Mouse (Mus musculus): ENCODE data around the gene Cbx4. TPM values are rescaled to one million over a fixed set of nuclear protein-coding genes. Genes with fewer than 3 reads are reported as not detected.

The Cbx4 gene
- polyA plus RNA-seq, 1 experiment = 18.8 TPM

DNA sequence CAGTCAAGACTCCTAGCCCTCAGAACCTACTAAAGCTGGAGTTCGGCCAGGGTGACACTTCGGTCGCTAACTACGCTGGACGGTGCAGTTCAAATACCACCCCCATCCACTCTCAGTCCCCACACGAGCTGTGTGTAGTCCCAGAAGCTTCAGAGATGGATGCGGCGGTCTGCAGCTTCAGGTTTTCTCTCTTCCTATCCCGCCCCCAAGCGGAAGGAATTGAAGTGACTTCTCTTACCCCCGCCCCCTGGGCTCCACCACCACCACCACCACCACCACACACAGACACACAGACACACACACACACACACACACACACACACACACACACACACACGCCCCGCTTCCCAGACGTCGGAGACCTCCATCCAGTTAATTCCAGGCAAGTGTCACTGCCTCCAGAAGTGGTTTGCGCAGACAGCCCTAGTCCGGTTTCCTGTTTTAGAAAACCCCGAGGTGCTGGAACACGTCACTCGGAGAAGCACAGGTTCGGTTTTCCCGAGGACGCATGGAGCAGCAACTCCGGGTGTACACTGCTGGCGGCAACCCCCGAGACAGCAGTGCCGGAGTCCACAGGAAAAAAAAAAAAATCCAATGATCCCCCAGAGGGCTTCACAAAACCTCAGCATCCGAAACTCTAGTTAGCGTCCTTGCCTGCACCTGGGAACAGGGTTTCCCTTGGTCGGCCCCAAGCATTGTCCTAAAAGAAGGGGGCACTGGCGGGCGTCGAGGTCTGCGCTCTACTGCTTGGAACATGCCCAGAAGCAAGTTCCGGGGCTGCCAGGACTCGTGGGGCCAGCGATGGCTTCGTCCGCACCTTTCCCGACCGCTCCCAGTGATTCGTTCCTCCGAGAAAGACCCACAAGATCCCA lies 38.5 kb downstream of the Cbx4 start:
- WGBS = 2% methylated on average over 42 of the region's 43 CpGs
- Histone ChIP-seq H3K4me3 (replicated peaks; ENCODE audit: control insufficient read depth, low read depth, low read length) (no peak overlapping the region), H3K4me1 (ENCODE audit: control insufficient read depth, insufficient read depth, low read length) (no peaks in the 10 kb centered on the region), H3K27ac (ENCODE audit: control insufficient read depth, insufficient read depth, low read depth, low read length, poor library complexity) (no peak overlapping the region)
- TF ChIP-seq CTCF (IDR thresholded peaks at IDR 0.05; ENCODE audit: control insufficient read depth, insufficient read depth, low read length) = no peak
- no peak for TF ChIP-seq POLR2A (IDR thresholded peaks at IDR 0.05; ENCODE audit: borderline replicate concordance, control insufficient read depth, low read depth, low read length)

DNA sequence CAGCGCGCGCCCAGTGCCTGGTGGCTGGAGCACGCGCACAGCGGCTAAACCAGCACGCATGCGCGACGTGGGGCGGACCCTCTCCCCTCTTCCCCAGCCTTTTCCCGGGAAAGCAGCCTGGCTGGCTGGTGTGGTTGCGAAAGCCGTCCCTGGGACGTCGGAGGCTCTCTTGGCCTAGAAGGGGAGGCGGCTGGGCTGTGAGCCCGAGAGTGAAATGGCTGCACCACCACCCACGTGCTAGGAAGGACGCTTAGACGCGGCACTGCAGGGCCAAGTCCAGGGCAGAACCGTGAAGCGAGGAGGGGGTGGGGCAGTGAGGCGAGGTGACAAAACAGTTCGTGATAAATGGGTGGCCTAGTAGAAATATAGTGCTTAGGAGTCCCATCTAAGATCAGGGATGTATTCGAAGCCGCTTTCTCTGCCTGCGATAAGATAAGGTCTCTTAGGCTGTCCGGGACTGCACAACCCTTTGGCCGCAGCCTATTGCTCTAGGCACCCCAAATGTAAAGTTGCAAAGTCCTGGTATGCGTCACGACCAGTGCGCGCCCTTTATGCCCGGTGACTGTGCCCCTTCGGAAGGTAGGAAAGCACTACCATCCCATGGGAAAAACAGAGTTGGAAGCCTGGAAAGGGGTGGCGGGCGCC lies 39.3 kb downstream of the Cbx4 start:
- WGBS = 4% methylated on average over 39 of the region's 39 CpGs
- Histone ChIP-seq H3K27ac (ENCODE audit: control insufficient read depth, insufficient read depth, low read depth, low read length, poor library complexity) (no peak overlapping the region; the same call in 1 of the 2 replicates), H3K4me3 (replicated peaks; ENCODE audit: control insufficient read depth, low read depth, low read length) (no peak overlapping the region), H3K4me1 (ENCODE audit: control insufficient read depth, insufficient read depth, low read length) (no peaks in the 10 kb centered on the region; the same call in 1 of the 2 replicates)
- no peak for TF ChIP-seq CTCF (IDR thresholded peaks at IDR 0.05; ENCODE audit: control insufficient read depth, insufficient read depth, low read length)
- TF ChIP-seq POLR2A (IDR thresholded peaks at IDR 0.05; ENCODE audit: borderline replicate concordance, control insufficient read depth, low read depth, low read length) = no peak

DNA sequence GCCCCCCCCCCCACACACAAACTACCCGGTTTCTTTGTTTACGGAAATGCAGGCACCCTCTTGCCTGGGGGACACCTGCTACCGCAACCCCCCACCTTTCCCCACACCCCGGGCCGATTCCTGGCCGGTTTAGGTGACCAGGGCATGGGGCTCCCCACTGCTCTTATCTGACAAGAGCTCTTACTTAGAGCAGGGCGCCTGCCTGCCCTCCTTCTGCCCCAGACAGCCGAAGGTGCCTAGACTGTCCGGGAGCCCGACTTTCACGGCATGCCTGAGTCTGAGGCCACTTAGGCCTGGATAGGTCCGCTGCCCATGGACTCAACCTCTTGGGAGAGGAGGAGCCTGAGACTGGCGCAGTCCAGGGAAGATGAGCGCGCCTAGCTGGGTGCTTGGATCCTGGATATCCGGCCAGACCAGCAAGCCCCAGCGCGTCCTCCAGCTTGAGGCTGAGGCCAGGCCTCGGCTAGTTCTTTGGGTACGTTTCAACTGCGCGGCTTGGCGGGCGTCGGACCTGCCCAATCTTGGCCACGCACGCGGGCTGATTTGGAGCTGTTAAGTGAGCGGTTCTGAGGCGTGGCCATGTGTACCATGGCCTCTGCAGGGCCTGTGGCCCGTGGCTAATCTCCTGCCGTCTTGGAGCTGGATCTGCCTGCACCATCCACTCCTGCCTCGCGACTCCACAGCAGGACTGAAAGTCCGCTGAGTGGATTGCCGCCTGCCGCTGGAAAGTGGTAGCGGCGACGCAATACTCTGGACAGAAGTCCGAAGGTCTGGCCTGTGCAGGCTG lies 41.3 kb downstream of the Cbx4 start:
- H3K4me1 ChIP-seq (ENCODE audit: control insufficient read depth, insufficient read depth, low read length) = no peaks in the 10 kb centered on the region; the same call in 1 of the 2 replicates
- 4% methylated on average over 41 of the region's 41 CpGs for WGBS
- no peak overlapping the region for H3K27ac ChIP-seq (ENCODE audit: control insufficient read depth, insufficient read depth, low read depth, low read length, poor library complexity)

DNA sequence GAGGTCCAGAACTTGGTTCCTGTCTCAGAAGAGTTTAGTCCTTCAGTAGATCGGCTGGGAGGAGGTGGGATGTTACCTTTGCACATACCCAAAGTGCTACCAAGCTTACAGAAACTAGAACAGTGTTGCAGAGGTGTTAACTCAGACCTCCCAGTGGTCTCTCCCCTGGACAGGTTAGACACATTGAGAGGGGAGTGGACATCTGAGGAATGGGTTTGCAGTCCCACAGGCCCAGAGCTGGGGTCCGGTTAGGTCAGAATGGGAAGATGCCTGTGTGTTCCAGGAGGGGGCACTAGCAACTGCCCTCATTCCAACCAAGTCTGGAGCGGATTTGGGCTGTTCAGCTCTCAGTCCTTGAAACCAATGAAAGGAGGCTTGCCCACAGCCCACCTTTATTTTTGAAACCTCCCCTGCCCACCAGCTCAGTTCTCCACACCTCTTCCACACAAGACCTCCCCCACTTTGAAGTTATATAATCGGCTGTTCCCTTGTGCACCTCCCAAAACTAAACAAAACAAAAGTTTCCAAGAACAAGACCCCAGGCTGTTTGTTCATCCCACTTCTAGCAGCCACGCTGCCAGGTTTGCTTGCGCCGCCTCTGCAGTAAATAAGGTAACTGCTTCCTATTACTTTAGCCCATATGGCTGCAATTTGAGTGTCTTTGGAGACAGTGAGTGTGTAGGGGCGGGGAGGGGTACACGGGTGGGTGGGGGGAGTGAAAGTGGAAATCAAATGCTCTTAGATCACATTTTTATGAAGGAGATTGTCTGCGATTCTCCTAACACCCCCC lies 42.1 kb downstream of the Cbx4 start:
- no peaks in the 10 kb centered on the region; the same call in 1 of the 2 replicates for H3K4me1 ChIP-seq (ENCODE audit: control insufficient read depth, insufficient read depth, low read length)
- no peak for TF ChIP-seq POLR2A (IDR thresholded peaks at IDR 0.05; ENCODE audit: borderline replicate concordance, control insufficient read depth, low read depth, low read length)
- TF ChIP-seq CTCF (IDR thresholded peaks at IDR 0.05; ENCODE audit: control insufficient read depth, insufficient read depth, low read length) = peak; percentile 43; the same call in 1 of the 2 replicates
- H3K4me3 ChIP-seq (replicated peaks; ENCODE audit: control insufficient read depth, low read depth, low read length) = no peak overlapping the region
- no peak overlapping the region for H3K27ac ChIP-seq (ENCODE audit: control insufficient read depth, insufficient read depth, low read depth, low read length, poor library complexity)
- WGBS = 5% methylated on average over 10 of the region's 10 CpGs

More for the DNA sequence above, 41.3 kb downstream of the Cbx4 start:
- TF ChIP-seq POLR2A (IDR thresholded peaks at IDR 0.05; ENCODE audit: borderline replicate concordance, control insufficient read depth, low read depth, low read length) = no peak
- no peak for TF ChIP-seq CTCF (IDR thresholded peaks at IDR 0.05; ENCODE audit: control insufficient read depth, insufficient read depth, low read length)
- H3K4me3 ChIP-seq (replicated peaks; ENCODE audit: control insufficient read depth, low read depth, low read length) = no peak overlapping the region

DNA sequence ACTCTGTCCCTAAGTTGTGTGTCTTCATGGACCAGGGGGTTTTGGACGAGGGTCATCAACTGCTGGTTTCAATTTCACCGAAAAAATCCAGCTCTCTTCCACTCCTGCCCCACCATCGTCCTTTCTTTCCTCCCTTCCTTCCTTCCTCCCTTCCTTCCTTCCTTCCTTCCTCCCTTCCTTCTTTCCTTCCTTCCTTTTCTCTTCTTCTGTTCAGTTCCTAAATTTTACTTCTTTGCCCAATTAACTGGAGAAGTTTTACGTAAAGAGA lies 42.8 kb downstream of the Cbx4 start:
- TF ChIP-seq CTCF (IDR thresholded peaks at IDR 0.05; ENCODE audit: control insufficient read depth, insufficient read depth, low read length) = no peak
- no peak for TF ChIP-seq POLR2A (IDR thresholded peaks at IDR 0.05; ENCODE audit: borderline replicate concordance, control insufficient read depth, low read depth, low read length)
- no peak overlapping the region for H3K4me3 ChIP-seq (replicated peaks; ENCODE audit: control insufficient read depth, low read depth, low read length)
- no peaks in the 10 kb centered on the region; the same call in 1 of the 2 replicates for H3K4me1 ChIP-seq (ENCODE audit: control insufficient read depth, insufficient read depth, low read length)
- WGBS = 3% methylated on average over 4 of the region's 4 CpGs
- H3K27ac ChIP-seq (ENCODE audit: control insufficient read depth, insufficient read depth, low read depth, low read length, poor library complexity) = no peak overlapping the region

DNA sequence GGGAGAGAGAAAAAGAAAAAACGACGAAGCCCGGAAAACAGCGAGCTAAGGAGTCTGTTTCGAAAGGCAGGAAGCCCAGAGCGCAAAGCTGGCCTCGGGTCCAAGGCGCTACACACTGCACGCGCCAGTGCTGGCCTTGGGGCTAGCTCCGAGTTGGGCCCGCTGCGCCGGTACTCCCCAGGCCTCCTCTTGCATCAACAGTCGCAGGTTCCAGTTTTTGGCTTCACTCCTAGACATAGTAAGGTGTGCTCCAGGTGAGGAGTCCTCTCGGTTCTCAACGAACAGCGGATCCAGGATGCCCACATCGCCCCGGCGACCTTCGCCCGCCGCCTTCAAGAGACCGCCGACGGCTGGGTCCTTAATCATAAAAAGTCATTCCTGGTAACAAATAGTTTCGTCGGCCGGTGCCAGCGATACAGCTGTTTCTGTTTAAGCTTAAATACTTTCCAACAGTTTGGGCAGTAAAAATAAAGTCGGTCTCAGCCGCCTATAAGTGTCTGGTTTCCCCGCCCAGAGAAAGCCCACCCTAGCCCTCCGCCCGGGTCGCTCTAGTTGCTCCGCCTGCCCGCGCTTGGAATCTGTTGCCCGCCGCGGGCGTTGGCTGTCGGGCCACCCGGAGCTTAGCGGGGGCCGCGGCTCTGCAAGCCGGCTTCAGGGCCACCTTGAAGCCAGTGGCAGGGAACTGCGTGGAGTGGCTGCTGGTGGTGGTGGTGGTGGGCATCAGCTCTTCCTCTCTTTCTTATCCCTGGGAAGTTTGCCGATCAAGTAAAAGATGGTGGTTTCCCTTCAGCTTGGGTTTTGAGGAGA lies 43.4 kb downstream of the Cbx4 start:
- Histone ChIP-seq H3K4me3 (replicated peaks; ENCODE audit: control insufficient read depth, low read depth, low read length) (no peak overlapping the region), H3K27ac (ENCODE audit: control insufficient read depth, insufficient read depth, low read depth, low read length, poor library complexity) (no peak overlapping the region), H3K4me1 (ENCODE audit: control insufficient read depth, insufficient read depth, low read length) (no peaks in the 10 kb centered on the region; the same call in 1 of the 2 replicates)
- TF ChIP-seq CTCF (IDR thresholded peaks at IDR 0.05; ENCODE audit: control insufficient read depth, insufficient read depth, low read length) (no peak), POLR2A (IDR thresholded peaks at IDR 0.05; ENCODE audit: borderline replicate concordance, control insufficient read depth, low read depth, low read length) (no peak)
- 2% methylated on average over 52 of the region's 52 CpGs for WGBS
